Mouse (Mus musculus) G1E (cell line): Measurements from ENCODE around the gene Xaf1. TPM values are rescaled to one million over a fixed set of nuclear protein-coding genes. Genes with fewer than 3 reads are reported as not detected.

Experiments used
- ATAC-seq: 2 replicates; pipeline ENCODE4 v1.8.0; 2016; ENCODE audit warnings: mild to moderate bottlenecking; ENCODE audit not compliant: insufficient number of reproducible peaks, poor library complexity, low FRiP score, severe bottlenecking; ENCODE audit errors: extremely low read depth
- DNase-seq: peaks from one replicate; pipeline ENCODE4 v3.0.0; 2012; ENCODE audit warnings: low spot score
- H3K27me3 ChIP-seq: 2 replicates; pipeline ENCODE4 v1.6.1; 2012; ENCODE audit warnings: mild to moderate bottlenecking, low read length, inconsistent platforms; ENCODE audit not compliant: insufficient read depth
- H3K36me3 ChIP-seq: replicated peaks from 2 replicates; pipeline ENCODE3; 2012; ENCODE audit warnings: mild to moderate bottlenecking, inconsistent platforms
- H3K4me1 ChIP-seq: 2 replicates; pipeline ENCODE4 v1.6.1; 2012; ENCODE audit warnings: low read depth, low read length, inconsistent platforms, mixed read lengths; ENCODE audit not compliant: insufficient read depth
- H3K4me3 ChIP-seq: 2 replicates; pipeline ENCODE4 v1.5.1; 2012; ENCODE audit warnings: low read depth, mild to moderate bottlenecking, inconsistent platforms, low read length, moderate library complexity, mixed read lengths
- H3K9me3 ChIP-seq: replicated peaks from 2 replicates; pipeline ENCODE4 v1.6.1; 2012; ENCODE audit warnings: inconsistent platforms
- CTCF ChIP-seq: IDR thresholded peaks from 2 replicates; pipeline ENCODE4 v1.5.1; 2012; ENCODE audit warnings: low read depth, low read length, inconsistent platforms, mixed read lengths
- GATA1 ChIP-seq: IDR thresholded peaks from 2 replicates; pipeline ENCODE4 v1.6.1; 2012; ENCODE audit warnings: borderline replicate concordance, low read length, inconsistent platforms, mixed read lengths
- GATA2 ChIP-seq: IDR thresholded peaks from 2 replicates; pipeline ENCODE4 v1.6.1; 2012; ENCODE audit warnings: low read depth, low read length, inconsistent platforms, borderline replicate concordance
- POLR2AphosphoS5 ChIP-seq: IDR thresholded peaks from 2 replicates; pipeline ENCODE4 v1.6.1; 2012; ENCODE audit warnings: low read depth, low read length, inconsistent platforms; ENCODE audit not compliant: insufficient replicate concordance
- TAL1 ChIP-seq: conservative IDR thresholded peaks from 2 replicates; pipeline ENCODE4 v1.6.1; 2012; ENCODE audit warnings: low read depth, low read length, inconsistent platforms, mixed read lengths
- polyA plus RNA-seq: library from polyadenylated mRNA; stranded (reverse); fragments of >175 nt; gene quantifications from 2 replicates; pipeline ENCODE4 v1.2.3, GENCODE M21; 2012
- total RNA-seq, 2 experiments: library from RNA; stranded (forward) in 1 of 2; stranded (reverse) in 1 of 2; fragments of 200-1000 nt in 1 of 2; fragments of >200 nt in 1 of 2; fragmentation: Nextera tagmentation in 1 of 2; gene quantifications; 2 replicates each; pipeline ENCODE4 v1.2.3; 2014 to 2017

Xaf1 gene
- total and polyA plus RNA-seq, 3 experiments: 0.02 to 2.0 (median 0.30) TPM

GRCm38 (mm10) chr11:72302230-72302629 lies 801 bp downstream of the Xaf1 start:
- Histone ChIP-seq H3K36me3 (no peaks in the 10 kb centered on the region), H3K9me3 (no peaks in the 10 kb centered on the region), H3K4me1 (peaks cover 13% of the 10 kb centered on the region), H3K4me3 (no peak overlapping the region), H3K27me3 (peaks cover 18% of the 10 kb centered on the region)
- TF ChIP-seq GATA1 (no peak), CTCF (no peak), GATA2 (no peak), POLR2AphosphoS5 (no peak), TAL1 (no peak)
- no peak for DNase-seq
- no peak for ATAC-seq

DNA sequence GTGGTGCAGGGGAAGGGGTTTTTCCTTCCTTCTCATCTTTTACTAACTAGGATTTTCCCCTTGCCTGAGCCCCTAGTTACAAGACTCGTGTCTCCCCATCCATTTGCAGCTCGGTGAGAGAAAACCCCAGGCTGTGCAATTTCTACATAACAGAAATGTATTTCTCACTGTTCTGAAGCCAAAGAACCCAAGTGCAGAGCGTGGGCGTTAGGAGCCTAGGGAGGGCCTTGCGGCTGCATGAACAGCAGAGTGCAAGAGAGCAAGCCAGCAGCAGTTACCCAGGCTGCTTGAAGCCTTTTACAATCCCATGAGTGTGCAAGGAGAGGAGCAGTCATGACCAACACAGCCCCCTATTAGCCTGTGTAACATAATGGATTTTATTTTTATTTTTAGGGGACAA lies 6.0 kb downstream of the Xaf1 start:
- Histone ChIP-seq H3K27me3 (peaks cover 11% of the 10 kb centered on the region), H3K4me3 (no peak overlapping the region), H3K4me1 (no peaks in the 10 kb centered on the region; the same call in 1 of the 2 replicates), H3K36me3 (no peaks in the 10 kb centered on the region), H3K9me3 (no peaks in the 10 kb centered on the region)
- DNase-seq (no peak), ATAC-seq (no peak)
- TF ChIP-seq CTCF (no peak), TAL1 (no peak), POLR2AphosphoS5 (no peak), GATA1 (no peak), GATA2 (no peak)

DNA sequence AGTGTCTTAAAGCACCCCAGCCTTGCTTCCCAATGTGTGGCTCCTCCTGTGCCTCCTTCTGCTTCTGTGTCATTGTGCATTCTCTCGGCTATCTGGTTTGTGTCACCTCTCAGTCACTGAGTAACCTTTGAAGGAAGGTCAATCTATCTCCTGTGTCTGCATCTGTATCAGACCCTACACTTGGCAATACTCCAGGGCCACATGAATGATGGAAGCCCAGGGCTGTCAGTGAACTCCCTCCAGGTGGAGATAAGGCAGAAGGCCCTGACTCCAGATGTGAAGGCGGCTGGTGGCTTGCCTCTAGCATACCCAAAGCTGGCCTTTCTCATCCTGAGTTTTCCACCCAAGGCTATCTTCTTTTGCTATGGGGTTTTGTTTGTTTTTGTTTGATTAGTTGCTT lies 7.6 kb downstream of the Xaf1 start:
- ATAC-seq (no peak), DNase-seq (no peak)
- no peak overlapping the region for H3K4me3 ChIP-seq
- H3K36me3 ChIP-seq: no peaks in the 10 kb centered on the region
- no peaks in the 10 kb centered on the region for H3K4me1 ChIP-seq
- TF ChIP-seq GATA1: no peak
- no peak for TF ChIP-seq POLR2AphosphoS5
- no peak for TF ChIP-seq TAL1
- TF ChIP-seq GATA2: no peak
- no peak for TF ChIP-seq CTCF
- H3K27me3 ChIP-seq: peaks cover 8% of the 10 kb centered on the region
- no peaks in the 10 kb centered on the region for H3K9me3 ChIP-seq

DNA sequence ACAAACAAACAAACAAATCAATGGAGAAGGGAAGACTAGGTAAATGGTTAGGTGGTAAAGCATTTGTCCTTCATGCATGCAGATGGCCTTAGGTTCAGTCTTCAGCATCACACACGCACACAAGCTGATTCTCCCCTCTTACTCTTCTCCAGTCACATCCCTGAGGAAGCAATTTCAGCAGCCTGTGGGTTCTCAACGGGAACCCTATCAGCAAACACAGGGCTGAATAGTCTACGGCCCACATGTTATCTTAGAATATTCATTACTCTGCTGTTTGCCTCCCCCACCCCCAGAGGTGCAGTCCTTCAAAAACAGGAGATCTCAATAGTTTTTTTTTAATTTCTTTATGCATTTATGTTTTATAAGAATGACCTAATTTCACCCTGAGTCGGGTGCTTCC lies 9.1 kb downstream of the Xaf1 start:
- H3K4me3 ChIP-seq: no peak overlapping the region
- H3K4me1 ChIP-seq: no peaks in the 10 kb centered on the region
- TF ChIP-seq GATA2 (no peak), POLR2AphosphoS5 (no peak), CTCF (no peak), TAL1 (no peak), GATA1 (no peak)
- ATAC-seq (no peak), DNase-seq (no peak)
- no peaks in the 10 kb centered on the region for H3K9me3 ChIP-seq
- no peaks in the 10 kb centered on the region for H3K36me3 ChIP-seq
- peaks cover 5% of the 10 kb centered on the region for H3K27me3 ChIP-seq

DNA sequence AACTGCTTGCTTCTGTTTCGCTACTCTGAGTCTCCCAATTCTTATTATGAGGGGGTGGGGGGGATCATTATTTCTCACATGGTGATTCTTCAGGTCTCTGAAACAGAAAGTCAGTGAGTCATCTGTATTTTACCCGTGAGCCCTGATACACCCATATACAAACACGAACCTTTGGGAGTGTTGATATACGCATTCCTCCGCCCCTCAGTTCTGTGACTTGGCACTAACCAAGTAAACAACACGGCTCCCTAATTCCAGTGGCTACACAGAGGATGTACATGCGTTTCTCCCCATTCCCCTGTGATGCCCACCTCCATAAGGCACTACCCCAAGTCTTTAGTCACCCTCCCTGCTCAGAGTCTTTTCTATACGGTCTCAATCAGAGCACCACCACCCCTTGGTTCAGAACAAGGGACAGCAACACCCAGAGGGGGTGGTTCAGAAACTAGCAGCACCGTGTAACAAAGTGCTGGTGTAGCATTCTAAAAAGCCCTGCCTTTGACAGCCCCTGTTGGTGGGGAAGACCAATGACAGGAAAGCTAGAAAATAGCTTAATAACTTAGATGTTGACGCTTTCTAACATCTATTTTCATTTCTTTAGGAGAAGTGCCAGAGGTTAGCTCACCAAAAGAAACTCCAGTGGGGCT lies 10.0 kb downstream of the Xaf1 start:
- ATAC-seq: no peak

DNA sequence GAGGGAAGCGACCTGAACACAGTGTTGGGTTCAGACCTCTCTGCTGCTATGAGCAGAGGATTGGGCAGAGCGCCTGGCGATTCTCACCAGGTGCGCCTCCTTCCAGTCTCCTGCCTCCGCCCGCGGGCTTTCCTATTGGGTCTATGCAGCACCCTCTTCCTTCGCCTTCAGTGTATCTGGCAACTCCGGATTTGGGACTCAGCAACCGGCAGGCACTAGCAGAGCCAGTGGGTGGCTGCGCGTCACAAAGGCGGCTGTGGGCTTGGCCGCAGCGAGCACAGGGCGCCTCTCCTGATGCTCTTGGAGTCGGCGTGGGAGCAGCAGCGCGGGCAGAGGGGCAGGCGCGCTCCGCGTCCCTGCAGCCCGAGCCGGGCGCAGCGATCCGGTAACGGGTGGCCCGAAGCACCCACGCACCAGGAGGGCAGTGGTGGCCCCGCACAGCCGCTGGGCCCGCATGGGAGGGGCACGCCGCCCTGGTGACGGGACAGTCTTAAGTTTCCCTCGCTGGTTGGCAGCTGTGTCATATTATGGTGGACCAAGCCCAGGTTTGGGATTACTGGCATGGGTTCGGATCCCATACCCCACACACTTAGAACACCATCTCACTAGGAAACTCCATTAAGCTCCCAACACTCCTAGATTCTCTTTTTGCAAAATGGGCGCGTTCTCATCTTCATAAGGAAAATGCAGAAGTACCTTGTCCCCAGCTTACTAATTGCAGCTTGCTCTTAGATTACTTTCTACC lies 12.9 kb downstream of the Xaf1 start, which contains the start of gene Fbxo39:
Fbxo39 (plus strand) TSS at position 294 of the 745 bp plus-strand sequence.
- H3K9me3 ChIP-seq: no peaks in the 10 kb centered on the region
- no peak within 1 kb of the TSS for H3K4me3 ChIP-seq
- DNase-seq: no peak
- no peaks in the 10 kb centered on the region for H3K36me3 ChIP-seq
- no peaks in the 10 kb centered on the region for H3K4me1 ChIP-seq
- TF ChIP-seq GATA2 (no peak), POLR2AphosphoS5 (no peak), TAL1 (no peak), CTCF (no peak), GATA1 (no peak)
- H3K27me3 ChIP-seq: peaks cover 5% of the 10 kb centered on the region
- ATAC-seq: no peak

More for the DNA sequence above, 10.0 kb downstream of the Xaf1 start:
- Histone ChIP-seq H3K36me3 (no peaks in the 10 kb centered on the region), H3K4me1 (no peaks in the 10 kb centered on the region), H3K27me3 (peaks cover 5% of the 10 kb centered on the region), H3K4me3 (no peak overlapping the region), H3K9me3 (no peaks in the 10 kb centered on the region)
- DNase-seq: no peak
- TF ChIP-seq GATA1: no peak
